Mouse (Mus musculus) stomach, embryonic 14.5 days (tissue): Measurements from ENCODE around the gene Rassf5. TPM values are rescaled to one million over a fixed set of nuclear protein-coding genes. Genes with fewer than 3 reads are reported as not detected.
A peak's percentile ranks its signal among the peaks of the same experiment; 100 is the strongest.

Source experiments
- ATAC-seq: fragments of 200-750 bp; cut with Nextera tagmentation; 2 replicates; pipeline ENCODE4 v1.8.0; 2017; ENCODE audit warnings: low read depth, moderate TSS enrichment; ENCODE audit not compliant: insufficient number of reproducible peaks, insufficient read depth, low FRiP score
- H3K27ac ChIP-seq: fragments of 300-500 bp; sonication (generic); 2 replicates; pipeline ENCODE4 v1.5.1; 2014; ENCODE audit warnings: mild to moderate bottlenecking, low read length, moderate library complexity, mixed read lengths
- H3K27me3 ChIP-seq: fragments of 300-500 bp; sonication (generic); 2 replicates; pipeline ENCODE4 v1.6.1; 2014; ENCODE audit warnings: low read length, control low read depth, mixed read lengths; ENCODE audit not compliant: control insufficient read depth, insufficient read depth
- H3K36me3 ChIP-seq: fragments of 300-500 bp; sonication (generic); 2 replicates; pipeline ENCODE4 v1.6.1; 2014; ENCODE audit warnings: mild to moderate bottlenecking, control low read depth, low read length, moderate library complexity, mixed read lengths; ENCODE audit not compliant: control insufficient read depth, insufficient read depth
- H3K4me1 ChIP-seq: fragments of 300-500 bp; sonication (generic); 2 replicates; pipeline ENCODE4 v1.6.1; 2014; ENCODE audit warnings: low read length, control low read depth, mixed read lengths; ENCODE audit not compliant: control insufficient read depth, insufficient read depth
- H3K4me2 ChIP-seq: fragments of 300-500 bp; sonication (generic); replicated peaks from 2 replicates; pipeline ENCODE4 v1.6.1; 2014; ENCODE audit warnings: low read depth, low read length, control low read depth
- H3K4me3 ChIP-seq: fragments of 300-500 bp; sonication (generic); 2 replicates; pipeline ENCODE4 v1.5.1; 2014; ENCODE audit warnings: low read depth, low read length, control low read depth
- H3K9ac ChIP-seq: fragments of 300-500 bp; sonication (generic); replicated peaks from 2 replicates; pipeline ENCODE4 v1.6.1; 2014; ENCODE audit warnings: low read depth, mild to moderate bottlenecking, control low read depth, low read length, moderate library complexity, mixed read lengths
- H3K9me3 ChIP-seq: fragments of 300-500 bp; sonication (generic); 2 replicates; pipeline ENCODE4 v1.6.1; 2016; ENCODE audit warnings: low read depth, low read length, control low read depth; ENCODE audit not compliant: control insufficient read depth
- WGBS: fragments of 180-500 bp; shearing (Covaris S2); extraction: QIAGEN DNeasy Blood & Tissue Kit; methylation state at CpG from one replicate; pipeline ENCODE4 v1.1.7; 2014; 5-methylcytosine and 5-hydroxymethylcytosine counted together
- polyA plus RNA-seq: library from polyadenylated mRNA; unstranded; fragments of >200 nt; fragmentation: Nextera tagmentation; extraction: Ambion mirVana; gene quantifications from 2 replicates; pipeline ENCODE4 v1.2.1, GENCODE M21; 2014

Gene Rassf5
- polyA plus RNA-seq, 1 experiment from 2014 or later = 3.6 TPM

DNA sequence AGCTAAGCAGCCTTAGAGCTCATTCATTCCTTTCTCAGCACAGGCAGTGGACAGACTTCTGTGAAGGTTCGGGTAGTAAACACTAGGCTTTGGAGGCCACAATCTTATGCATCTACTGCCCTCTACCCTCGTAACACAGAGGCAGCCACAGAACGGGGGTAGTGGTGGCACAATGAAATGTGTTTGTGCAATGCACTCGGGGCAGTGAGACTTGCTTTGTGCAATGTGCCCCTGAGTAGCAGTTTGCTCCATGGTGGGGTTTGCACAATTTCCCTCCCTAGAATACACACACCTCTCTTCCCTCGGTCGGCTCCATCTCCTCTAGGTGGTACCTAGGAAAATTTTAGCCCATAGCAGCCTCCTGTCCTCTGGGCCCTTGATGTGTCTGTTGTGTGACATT lies 58.1 kb downstream of the Rassf5 start:
- H3K27me3 ChIP-seq = no peaks in the 10 kb centered on the region
- no peak overlapping the region for H3K4me2 ChIP-seq
- ATAC-seq = no peak
- no peak overlapping the region for H3K4me3 ChIP-seq
- H3K9ac ChIP-seq = no peak overlapping the region
- H3K27ac ChIP-seq = no peak overlapping the region
- no peaks in the 10 kb centered on the region for H3K9me3 ChIP-seq
- peaks cover 14% of the 10 kb centered on the region; the same call in 1 of the 2 replicates for H3K4me1 ChIP-seq
- no peaks in the 10 kb centered on the region for H3K36me3 ChIP-seq
- 70% methylated on average over 6 of the region's 6 CpGs for WGBS

DNA sequence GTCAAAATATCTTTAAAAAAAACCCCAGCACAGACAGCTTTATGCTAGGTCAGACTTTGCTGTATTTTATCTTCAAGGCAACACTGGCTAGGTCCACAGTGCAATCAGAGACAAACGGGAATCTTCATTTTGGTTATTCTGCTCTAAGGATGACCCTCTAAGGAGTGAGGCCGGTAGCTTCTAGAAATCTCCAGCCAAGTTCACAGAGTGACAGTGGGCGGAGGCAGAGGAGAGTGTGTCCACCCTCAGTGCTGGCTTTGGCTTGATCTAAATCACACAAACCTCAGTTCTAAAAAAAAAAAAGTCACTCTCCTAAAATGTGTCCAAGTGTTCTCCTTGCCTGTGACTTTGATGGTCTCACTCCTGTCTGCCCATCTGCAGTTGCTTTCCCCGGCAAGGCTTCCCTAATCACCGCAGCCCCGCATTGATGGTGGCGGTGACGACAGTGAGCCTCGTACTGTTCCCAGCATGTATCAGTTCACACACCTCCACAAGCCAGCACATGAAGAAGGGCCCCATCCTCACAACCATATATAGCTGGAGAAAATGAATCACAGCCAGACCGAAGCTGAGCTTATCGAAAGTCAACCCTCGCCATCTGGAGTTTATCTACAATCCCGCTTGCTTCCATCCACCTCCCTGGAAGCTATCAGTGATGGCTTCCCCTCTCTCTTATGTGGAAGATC lies 59.1 kb downstream of the Rassf5 start:
- Histone ChIP-seq H3K27me3 (no peaks in the 10 kb centered on the region), H3K4me2 (no peak overlapping the region), H3K4me1 (peaks cover 14% of the 10 kb centered on the region; the same call in 1 of the 2 replicates), H3K36me3 (no peaks in the 10 kb centered on the region), H3K27ac (no peak overlapping the region), H3K9me3 (no peaks in the 10 kb centered on the region), H3K9ac (no peak overlapping the region), H3K4me3 (no peak overlapping the region)
- 74% methylated on average over 13 of the region's 13 CpGs for WGBS
- ATAC-seq = no peak

DNA sequence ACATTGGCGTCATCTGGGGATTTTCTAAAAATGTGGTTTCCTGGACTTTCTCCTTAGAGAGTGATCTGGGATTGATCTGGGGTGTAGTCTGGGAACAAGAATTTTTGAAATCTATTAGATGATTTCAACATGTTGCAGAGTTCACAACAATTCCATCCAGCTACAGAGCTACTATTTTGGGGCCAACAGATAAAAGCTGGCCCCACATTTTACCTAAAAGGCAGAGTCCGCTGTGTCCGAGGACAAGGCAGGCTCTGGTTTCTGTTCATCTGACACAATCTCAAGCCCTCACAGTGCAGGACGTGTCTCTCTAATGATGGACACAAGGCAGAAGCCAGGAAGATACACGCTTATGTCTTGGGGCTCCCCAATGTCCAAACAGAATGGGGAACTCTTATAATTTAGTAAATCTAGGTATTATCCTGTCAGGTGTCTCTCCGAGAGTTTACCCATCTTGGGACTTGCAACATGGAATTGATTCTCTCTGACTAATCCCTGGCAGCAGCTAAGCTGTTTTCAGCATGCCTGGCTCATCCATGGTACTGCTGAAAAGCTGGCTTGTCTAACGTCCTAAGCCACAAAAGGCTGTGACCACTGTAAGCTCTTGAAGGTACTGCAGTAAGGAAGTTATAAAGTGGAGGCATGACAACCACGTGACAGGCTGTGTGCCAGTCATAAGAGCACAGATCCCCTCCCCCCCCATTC lies 60.0 kb downstream of the Rassf5 start:
- no peak overlapping the region for H3K4me2 ChIP-seq
- no peak overlapping the region for H3K4me3 ChIP-seq
- H3K27me3 ChIP-seq = no peaks in the 10 kb centered on the region
- 75% methylated on average over 8 of the region's 8 CpGs for WGBS
- peaks cover 14% of the 10 kb centered on the region; the same call in 1 of the 2 replicates for H3K4me1 ChIP-seq
- H3K27ac ChIP-seq = no peak overlapping the region; the same call in 1 of the 2 replicates
- no peak overlapping the region for H3K9ac ChIP-seq
- H3K36me3 ChIP-seq = peaks cover 2% of the 10 kb centered on the region
- ATAC-seq = no peak
- H3K9me3 ChIP-seq = no peaks in the 10 kb centered on the region

DNA sequence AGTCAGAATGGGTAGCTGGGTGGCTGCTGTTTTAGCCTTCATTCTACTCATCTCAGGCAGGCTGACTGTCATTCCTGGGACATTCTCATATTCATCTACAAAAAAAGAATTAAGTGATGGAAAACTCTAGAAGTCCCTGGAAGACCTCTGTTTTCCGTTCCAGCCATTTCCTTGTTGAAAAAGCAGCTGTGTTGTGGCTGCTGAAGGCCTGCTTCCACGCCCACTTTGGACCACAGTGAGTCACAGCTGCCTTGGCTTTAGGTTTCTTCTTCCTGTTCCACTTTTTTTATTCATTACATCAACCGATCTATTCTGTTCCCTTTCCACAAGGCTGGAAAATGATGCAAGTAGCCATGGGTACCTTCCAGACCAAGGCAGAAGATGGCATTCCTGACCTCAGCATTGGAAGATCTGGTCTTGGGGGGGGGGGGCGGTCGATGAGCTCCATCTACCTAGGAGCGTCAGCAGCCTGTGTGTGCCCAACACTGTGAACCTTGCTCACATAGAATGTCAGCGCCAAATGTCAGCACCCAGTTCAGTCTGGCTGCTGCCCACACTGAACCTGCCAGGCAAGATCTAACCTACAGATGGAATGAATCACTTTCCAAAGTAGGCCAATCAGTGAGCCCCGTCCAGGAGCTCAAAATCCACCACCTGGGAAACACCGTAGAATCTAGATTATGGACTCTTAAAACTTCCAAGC lies 60.7 kb downstream of the Rassf5 start:
- Histone ChIP-seq H3K4me2 (no peak overlapping the region), H3K27me3 (no peaks in the 10 kb centered on the region), H3K4me1 (peaks cover 14% of the 10 kb centered on the region; the same call in 1 of the 2 replicates), H3K36me3 (peaks cover 5% of the 10 kb centered on the region), H3K4me3 (no peak overlapping the region), H3K9ac (no peak overlapping the region), H3K9me3 (no peaks in the 10 kb centered on the region), H3K27ac (no peak overlapping the region; the same call in 1 of the 2 replicates)
- no peak for ATAC-seq
- 70% methylated on average over 9 of the region's 9 CpGs for WGBS

DNA sequence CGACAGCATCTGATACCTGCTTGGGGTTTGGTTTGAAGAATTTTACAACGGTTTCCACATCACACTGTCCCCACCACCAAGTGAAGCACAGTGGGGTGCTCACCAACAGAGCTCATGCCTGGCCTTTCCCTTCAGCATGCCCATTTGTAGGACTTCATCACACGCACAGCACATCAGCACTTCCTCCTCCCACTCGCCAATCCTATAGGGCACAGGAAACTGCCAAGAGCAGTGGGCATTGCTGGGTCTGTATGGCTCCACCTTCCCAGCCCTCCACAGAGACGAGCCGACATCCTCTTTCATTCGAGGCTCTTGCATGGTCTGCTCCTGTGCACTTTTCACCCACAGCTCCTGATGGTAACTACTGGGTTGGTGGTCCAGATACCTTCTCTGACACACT lies 61.9 kb downstream of the Rassf5 start:
- Histone ChIP-seq H3K4me3 (no peak overlapping the region), H3K4me2 (no peak overlapping the region), H3K9ac (no peak overlapping the region), H3K4me1 (peaks cover 14% of the 10 kb centered on the region; the same call in 1 of the 2 replicates), H3K9me3 (no peaks in the 10 kb centered on the region), H3K27ac (no peak overlapping the region), H3K36me3 (peaks cover 9% of the 10 kb centered on the region), H3K27me3 (no peaks in the 10 kb centered on the region)
- ATAC-seq = no peak
- WGBS = 81% methylated on average over 7 of the region's 7 CpGs

DNA sequence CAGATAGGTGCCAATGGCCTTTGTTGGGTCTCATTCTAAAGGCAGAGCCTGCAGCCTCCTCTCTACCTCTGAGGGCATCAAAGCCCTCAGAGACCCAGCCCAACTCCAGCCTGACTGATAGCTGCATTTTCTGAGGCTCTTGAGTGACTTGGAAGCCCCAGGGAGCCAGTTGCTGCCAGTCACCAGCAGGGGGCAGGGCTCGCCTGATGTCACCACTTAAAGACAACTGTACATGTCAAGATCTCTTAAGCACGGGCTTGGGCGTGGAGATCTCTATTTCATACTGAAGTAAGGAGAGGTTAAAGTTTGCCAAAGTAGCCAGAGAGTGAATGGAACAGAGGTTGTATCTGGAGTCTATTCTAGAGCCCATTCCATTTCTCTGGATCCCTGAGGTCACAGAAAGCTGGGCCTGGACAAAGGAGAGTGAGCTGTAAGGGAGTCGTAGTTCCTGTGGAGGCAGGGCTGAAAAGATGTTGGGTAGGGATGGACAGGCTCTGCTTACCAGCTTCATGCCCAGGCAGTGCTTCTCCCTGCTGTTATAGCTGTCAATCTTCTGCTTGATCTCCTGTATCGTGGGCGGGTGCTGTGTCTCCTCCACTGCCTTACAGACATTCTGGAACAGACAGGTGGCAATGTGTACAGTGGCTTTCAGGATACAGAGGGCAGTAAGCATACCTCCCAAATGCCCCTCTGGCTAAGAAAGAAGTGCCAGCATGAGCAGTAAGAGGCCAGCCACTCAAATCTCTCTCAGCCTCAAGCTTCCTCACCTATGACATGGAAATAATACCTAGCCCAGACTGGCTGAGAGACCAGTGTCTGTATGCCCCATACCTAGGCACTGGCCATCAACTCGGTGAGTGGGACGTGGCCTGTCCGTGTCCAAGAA lies 63.2 kb downstream of the Rassf5 start:
- 66% methylated on average over 9 of the region's 9 CpGs for WGBS
- H3K4me1 ChIP-seq = peaks cover 14% of the 10 kb centered on the region; the same call in 1 of the 2 replicates
- H3K27ac ChIP-seq = no peak overlapping the region
- ATAC-seq = peak; percentile 38; the same call in 1 of the 2 replicates
- H3K4me2 ChIP-seq = no peak overlapping the region
- peaks cover 18% of the 10 kb centered on the region for H3K36me3 ChIP-seq
- H3K9me3 ChIP-seq = no peaks in the 10 kb centered on the region
- H3K9ac ChIP-seq = no peak overlapping the region
- no peak overlapping the region for H3K4me3 ChIP-seq
- no peaks in the 10 kb centered on the region for H3K27me3 ChIP-seq

DNA sequence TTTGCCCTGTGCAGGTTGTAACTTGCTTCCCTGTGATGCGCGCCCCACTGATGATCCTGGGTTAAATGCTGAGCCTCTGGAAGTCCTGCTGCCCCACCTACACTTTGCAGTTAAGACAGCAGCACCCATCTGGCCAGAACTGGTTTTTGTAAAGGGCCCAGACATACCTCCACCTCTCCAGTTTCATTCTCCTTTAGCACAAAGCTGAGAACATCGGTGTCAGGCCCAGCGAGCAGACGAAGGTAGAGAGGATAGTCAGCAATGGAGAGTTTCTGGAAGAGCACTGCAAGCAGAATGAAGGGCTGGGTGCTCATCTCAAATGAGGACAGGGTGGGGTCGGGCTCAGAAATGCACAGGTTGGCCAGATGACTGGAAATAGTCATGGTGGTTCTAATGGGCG lies 64.7 kb downstream of the Rassf5 start:
- H3K9me3 ChIP-seq = no peaks in the 10 kb centered on the region
- no peak overlapping the region for H3K4me2 ChIP-seq
- ATAC-seq = no peak
- 0 out of 2 replicates have a peak, but pooled peaks cover 8% of the 10 kb centered on the region for H3K4me1 ChIP-seq
- H3K4me3 ChIP-seq = no peak overlapping the region
- no peak overlapping the region for H3K27ac ChIP-seq
- peaks cover 28% of the 10 kb centered on the region for H3K36me3 ChIP-seq
- 81% methylated on average over 7 of the region's 7 CpGs for WGBS
- H3K9ac ChIP-seq = no peak overlapping the region
- no peaks in the 10 kb centered on the region for H3K27me3 ChIP-seq

DNA sequence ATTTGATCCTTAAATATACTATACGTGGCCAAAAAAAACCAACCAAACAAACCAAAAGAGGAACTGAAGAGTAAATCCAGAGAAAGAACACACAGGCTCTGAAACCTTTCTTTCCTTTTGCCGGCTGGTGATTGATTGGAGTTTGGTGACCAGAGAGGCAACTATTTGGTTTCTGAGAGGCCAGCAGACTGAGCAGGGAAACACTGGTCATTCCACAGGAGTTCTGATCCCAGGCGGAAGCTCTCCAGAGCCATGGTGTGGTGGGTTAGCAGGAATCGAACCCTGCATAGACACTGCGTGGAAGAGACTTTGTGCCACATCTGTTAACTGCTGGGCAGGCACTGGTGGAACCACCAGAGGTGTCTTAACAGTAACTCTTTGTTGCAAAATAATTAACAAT lies 67.0 kb downstream of the Rassf5 start:
- WGBS = 69% methylated on average over 5 of the region's 5 CpGs
- H3K36me3 ChIP-seq = peaks cover 38% of the 10 kb centered on the region

More for the DNA sequence above, 67.0 kb downstream of the Rassf5 start:
- H3K27me3 ChIP-seq = no peaks in the 10 kb centered on the region
- no peaks in the 10 kb centered on the region for H3K9me3 ChIP-seq
- ATAC-seq = no peak
- no peaks in the 10 kb centered on the region for H3K4me1 ChIP-seq
- no peak overlapping the region for H3K4me3 ChIP-seq
- H3K4me2 ChIP-seq = no peak overlapping the region
- no peak overlapping the region for H3K27ac ChIP-seq
- H3K9ac ChIP-seq = no peak overlapping the region
